Mouse (Mus musculus) layer of hippocampus, postnatal 25 days (tissue): ENCODE data around the gene Calcoco2. TPM values are rescaled to one million over a fixed set of nuclear protein-coding genes. Genes with fewer than 3 reads are reported as not detected.
"Not testable (repeated sequence)": the region's sequence is repeated elsewhere in the genome, so short reads cannot be mapped to it uniquely, and the experiment has no call there.

Experiments
- DNase-seq, 2 experiments: peaks; one replicate each; pipeline ENCODE4 v3.0.0; 2022; ENCODE audit warnings: mixed read lengths in 2 of 2, low spot score in 1 of 2; ENCODE audit errors: extremely low spot score in 1 of 2
- total RNA-seq, 2 experiments: library from RNA; stranded (reverse); gene quantifications; 2 replicates each; pipeline ENCODE4 v1.2.3; 2021

The Calcoco2 gene
- not detected for total RNA-seq

DNA sequence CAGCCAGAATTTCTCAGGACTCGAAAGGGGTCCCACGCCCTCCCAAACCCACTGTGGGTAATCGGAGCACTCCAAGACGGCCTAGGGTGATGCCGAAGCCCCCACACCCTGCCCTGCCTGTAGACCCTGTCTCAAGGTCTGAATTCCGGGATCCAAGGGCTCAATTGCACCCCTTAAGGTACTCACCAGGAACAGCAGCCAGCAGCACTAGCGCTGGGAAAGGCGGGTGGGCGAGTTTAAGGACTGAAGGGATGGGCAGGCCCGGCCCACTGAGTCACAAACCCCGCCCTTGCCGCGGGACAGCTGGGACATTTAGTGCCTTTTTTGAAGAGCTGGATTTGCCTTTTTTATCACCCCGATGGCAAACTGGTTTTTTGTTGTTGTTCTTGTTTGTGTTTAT lies at the start of gene Calcoco2:
TSS of gene Calcoco2 (minus strand) at position 214 of the 400 bp plus-strand sequence.
- no peak for DNase-seq

DNA sequence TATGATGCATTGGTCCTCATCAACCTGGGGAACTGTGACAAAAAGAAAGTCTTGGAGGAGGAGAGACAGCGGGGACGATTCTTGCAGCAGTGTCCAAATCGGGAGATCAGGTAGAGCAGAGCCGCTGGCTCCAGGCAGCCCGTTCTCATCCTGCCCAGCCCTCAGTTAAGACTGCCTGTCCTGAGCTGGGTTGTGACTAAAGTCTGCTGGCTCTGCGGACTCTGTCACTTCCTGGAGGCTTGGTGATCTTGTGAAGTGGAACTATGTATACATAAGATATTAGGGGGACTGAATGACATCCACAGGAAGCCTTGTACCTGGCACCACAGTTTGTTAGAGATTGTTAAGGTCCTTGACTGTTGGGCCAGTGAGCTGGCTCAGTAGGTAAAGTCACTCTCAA lies 35.7 kb upstream of the Calcoco2 start:
- DNase-seq: no peak

DNA sequence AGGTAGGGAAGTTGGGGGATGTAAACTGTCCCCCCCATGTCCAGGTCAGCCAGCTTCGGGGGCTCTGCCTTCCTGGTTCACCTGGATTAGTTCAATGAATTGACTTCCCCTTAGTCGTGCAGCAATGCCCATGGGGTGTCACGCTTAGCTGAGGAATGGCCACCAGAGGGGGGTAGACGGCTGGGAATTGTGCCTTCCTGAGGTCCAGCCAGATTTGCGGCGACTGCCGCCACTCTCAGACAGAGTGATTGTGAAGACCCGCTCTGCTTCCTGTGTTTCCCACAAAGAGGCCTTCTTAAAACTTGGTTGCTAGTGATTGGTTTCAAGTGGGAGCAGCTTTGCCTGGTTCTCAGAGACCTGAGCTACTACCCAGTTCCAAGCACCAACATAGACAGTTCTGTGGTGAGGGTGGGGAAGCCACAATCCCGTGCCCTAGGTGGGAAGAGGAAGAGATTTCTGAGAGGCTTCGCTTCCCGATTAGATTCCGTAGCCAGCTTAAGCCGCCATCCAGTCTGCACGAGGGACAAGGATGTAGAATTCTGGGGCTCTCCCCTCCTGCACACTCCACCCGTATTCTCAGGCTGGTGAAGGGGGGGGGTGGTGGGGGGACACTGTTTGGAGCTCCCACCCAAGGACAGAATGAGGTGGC lies 34.0 kb upstream of the Calcoco2 start:
- DNase-seq: peak; percentile 43 to 76

DNA sequence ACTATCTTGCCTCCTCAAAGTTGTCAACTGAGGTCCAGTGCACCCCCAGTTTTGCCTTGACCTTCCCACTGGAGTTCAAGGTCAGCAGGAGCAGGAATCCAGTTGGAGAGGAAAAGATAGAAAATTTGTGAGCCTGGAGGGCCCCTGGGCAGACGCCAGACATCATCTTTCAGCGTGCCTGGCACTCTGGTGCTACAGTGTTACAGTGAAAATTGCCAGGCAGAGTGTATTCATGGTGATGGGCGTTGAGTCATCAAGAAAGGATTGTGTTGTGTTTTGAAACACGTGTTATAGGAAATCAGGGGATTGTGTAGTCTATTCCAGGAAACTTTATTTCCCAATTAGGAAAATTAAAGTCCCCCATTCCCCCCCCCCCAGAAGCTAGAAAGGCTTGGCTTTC lies 32.0 kb upstream of the Calcoco2 start:
- DNase-seq: no peak

DNA sequence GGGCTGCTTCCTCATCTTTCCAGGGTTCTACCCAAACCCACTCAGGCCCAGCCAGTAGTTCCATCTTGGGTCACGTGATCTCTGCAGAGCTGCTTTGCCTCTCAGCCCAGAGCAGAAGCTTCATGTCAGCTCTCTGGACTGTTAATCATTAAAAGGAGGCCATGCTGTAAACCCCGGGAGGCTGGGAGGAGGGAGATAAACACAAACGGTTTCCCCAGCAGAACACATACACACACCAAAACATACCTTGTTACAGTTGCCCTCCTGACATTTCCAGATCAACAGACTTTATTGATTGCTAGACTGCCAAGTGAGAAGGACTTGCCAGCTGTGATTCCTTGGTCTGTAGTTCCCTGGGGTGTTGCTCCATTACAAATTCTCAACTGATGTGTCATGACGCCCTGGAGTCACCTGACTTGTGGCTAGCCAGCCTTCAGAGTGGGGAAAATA lies 29.0 kb upstream of the Calcoco2 start:
- DNase-seq: no peak

DNA sequence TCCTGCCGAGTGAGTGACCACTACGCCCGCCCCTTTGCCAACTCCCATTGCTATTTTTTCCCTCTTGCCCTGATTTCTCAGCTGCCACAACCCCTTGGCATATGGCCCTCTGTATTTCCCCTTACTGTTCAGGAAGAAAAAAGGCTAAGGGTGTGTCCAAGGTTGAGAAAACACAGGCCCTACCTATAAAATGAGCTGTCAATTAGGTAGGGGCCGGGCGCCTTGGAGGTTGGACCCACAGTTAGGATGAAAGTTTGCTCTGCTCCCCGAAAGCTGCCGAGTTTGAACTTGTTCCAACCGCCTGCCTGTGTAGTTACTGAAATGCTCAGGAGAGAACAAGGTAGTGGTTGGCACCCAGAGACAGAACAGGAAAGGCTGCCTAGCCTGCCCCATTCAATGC lies 24.1 kb upstream of the Calcoco2 start:
- DNase-seq: no peak

DNA sequence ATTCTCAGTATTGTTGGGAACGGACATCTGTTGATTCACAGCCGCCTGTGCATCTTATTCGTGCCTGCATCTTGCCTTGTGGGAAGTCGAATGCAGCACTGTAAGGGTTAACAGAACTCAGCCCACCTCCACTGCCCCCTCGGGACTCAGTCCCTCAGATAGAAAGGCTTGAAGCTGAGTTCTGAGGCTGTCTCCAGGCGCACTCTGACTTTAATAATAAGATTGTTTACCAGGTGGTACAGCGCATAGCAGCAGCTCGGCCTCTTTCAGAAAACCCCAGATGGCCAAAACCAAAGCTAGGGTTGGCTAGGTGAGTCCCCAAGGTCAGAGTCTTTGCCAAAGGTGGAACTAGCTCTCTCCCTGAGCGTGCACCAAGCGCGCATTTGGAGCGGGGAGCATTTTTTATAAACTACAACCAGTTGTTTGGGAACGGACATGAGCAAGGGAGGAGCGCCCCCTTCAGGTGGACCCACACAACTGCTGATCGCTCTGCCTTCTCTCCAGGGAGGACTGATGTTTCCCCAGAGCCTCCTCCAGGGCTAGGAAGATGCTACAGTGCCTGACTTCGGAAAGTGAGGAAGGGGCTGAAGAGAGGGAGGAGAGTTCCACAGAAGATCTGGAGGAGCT lies 21.6 kb upstream of the Calcoco2 start, which contains the start of gene Ttll6:
TSS of gene Ttll6 (plus strand) at position 548 of the 627 bp plus-strand sequence.
- peak; percentile 27 to 75 for DNase-seq

DNA sequence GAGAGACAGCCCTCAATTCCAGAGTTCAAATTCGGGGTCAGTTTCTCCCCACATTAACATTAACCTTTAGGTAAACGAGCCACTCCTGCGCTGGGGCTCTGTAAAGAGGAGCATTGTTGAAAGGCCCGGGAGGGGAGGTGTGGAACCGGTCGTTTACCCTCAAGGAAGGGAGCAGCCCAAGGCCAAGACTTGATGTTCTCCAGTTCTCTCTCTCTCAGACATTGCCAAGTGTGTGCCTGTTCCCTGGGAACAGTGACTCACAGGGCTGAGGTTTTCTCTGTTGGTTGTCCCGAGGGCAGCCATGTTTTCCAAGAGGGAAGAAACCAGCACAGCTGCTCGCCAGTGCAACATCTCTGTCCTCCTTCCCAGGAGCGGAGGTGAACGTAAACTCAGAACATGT lies 18.8 kb upstream of the Calcoco2 start:
- no peak for DNase-seq

DNA sequence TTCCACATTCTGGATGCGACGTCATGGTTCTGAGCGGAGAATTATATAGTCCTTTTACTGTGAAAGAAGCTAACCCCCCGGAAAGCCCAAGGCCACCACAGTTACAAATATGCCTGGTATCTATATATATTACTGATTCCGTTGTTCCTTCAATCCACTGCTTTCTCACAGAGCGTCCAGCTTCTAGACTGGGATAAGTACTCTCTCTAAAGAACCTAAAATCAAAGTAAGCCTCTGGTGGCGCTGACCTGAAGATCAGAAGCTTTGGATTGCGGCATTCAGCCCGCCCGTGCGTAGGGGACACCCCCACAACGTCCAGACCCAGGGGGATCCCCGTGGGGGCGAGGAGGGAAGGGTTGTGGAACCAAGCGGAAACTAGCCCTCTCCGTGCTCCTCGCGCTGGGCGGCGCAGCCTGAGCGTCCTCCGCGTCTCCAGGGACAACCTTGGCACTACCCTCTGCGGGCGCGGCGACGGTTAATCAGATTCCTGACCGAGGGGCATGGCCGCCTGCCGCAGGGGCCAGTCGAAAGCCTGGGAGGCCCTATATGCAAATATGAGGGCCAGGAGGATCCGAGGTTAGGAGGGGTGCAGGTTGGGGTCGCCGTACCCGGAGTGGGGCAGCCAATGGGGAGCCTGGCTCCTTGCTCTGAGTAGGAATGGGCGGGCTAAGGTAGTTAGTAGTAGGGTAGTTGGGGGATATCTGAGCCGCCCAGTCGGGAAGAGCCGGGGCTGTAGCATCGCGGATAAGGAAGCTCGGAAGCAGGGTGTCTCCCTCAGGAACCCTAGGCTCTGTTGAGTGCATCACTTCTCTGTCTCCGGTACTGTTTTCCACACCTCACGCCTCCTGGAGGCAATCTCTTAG lies 12.5 kb upstream of the Calcoco2 start:
- peak; percentile 6 to 8 for DNase-seq

DNA sequence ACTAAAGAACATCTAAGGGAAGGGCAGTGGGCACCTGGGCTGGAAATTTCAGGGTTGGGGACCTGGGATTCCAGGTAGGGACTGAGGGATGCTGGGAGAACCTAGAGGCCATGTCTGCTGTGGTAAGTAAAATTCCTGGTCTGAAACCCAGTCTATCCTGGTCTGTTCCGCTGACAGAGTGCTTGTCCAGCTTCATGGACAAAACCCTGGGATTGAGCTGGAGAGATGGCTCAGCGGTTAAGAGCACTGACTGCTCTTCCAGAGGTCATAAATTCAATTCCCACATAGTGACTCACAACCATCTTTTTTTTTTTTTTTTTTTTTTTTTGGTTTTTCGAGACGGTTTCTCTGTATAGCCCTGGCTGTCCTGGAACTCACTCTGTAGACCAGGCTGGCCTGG lies 11.0 kb upstream of the Calcoco2 start:
- DNase-seq: not testable (repeated sequence)

DNA sequence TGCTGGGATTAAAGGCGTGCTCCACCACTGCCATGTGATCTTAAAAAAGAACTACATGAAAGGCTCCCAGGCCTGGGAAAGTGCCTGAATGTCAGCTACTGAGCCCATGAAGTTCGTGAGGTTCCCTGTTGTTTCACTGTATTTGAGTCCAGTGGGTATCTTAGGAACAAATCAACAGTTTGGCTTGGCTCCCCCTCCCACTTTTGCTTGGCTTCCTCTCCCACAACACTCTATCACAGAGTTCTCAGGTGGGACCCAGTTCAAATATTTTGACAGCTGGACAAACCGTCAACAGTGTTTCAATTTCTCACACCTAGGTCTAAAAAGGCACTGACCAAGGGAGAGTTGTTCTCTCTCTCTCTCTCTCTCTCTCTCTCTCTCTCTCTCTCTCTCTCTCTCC lies 7.6 kb upstream of the Calcoco2 start:
- no peak for DNase-seq

DNA sequence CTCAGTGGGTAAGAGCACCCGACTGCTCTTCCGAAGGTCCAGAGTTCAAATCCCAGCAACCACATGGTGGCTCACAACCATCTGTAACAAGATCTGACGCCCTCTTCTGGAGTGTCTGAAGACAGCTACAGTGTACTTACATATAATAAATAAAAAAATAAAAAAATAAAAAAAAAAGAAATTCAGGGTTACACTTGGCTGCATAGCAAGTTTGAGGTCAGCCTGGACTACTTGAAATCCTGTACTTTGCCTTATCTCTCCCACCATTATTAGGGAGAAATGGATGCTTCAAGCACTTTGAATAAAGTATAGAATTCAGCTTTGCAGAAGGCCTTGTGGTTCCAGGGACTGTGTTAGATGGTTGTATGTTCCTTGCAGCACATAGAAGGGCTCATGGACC lies 5.2 kb upstream of the Calcoco2 start:
- not testable (repeated sequence) for DNase-seq

DNA sequence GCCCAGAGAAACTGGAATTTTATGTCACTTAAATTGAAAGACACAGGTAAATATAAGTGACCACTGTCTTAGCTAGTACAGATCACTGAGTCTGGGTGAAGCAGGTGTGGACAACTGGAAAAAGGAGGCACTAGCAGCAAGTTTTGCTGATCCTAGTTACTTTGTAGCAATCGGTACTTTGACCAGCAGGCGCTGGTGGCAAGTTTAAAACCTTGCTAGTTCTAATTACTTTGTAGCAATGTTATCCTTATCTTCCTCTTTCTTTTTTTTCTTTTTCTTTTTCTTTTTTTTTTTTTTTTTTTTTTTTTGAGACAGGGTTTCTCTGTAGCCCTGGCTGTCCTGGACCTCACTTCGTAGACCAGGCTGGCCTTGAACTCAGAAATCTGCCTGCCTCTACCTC lies 4.4 kb upstream of the Calcoco2 start:
- no peak for DNase-seq

DNA sequence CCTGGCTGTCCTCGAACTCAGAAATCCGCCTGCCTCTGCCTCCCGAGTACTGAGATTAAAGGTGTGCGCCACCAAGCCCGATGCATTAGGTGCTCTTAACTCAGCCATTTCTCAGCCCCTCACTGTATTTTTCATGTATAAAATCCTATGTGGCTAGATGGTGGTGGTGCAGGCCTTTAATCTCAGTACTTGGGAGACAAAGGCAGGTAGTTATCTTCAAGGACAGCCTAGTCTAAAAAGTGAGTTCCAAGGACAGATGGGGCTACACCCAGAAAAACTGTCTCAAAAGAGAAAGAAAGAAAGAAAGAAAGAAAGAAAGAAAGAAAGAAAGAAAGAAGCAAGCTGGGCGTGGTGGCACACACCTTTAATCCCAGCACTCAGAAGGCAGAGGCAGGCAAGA lies 3.7 kb upstream of the Calcoco2 start:
- no peak for DNase-seq

DNA sequence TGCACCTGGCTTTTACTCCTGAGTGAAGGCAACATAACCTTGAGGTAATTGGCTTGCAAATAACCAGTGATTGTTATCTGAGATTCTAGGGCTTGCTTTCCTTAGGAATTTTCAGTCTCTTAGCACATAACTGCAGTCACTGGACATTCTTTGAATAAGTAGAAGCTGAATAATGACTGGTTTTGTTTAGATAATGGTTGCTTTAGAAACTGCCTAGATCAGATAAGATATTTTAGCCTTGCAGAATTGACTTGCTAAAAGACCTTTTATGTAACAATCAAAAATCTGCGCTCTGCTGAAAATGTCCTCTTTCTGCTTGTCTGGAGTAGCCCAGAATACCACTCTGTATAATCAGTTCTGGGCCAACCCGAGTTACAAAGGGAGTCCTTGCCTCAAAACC lies 2.3 kb upstream of the Calcoco2 start:
- no peak for DNase-seq

DNA sequence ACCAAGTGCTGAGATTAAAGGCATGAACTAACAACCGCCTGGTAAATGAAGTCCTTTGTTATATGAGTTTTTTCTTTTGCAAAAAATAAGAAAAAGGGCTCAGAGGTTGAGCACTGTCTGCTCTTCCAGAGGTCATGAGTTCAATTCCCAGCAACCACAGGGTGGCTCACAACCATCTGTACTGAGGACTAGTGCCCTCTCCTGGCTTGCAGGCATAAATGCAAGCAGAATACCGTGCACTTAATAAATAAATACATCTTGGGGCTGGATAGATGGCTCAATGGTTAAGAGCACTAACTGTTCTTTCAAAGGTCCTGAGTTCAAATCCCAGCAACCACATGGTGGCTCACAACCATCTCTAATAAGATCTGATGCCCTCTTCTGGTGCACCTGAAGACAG lies 814 bp downstream of the Calcoco2 start:
- not testable (repeated sequence) for DNase-seq

DNA sequence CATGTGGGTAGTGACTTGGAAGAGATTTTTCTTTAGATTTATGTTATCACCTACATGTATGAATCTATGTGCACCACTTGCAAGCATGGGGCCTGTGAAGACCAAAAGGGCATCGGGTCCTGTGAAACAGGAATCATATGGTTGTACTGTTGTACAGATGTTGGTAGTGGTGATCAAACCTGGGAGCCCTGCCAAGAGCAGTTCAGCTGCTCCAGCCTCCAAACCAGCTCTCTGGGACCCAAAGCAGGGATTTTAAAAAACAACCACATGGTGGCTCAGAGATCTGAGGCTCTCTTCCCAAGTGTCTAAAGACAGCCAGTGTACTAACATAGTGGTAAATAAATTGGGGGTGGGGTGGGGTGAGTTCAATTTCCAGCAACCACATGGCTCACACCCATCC lies 3.4 kb downstream of the Calcoco2 start:
- DNase-seq: no peak

DNA sequence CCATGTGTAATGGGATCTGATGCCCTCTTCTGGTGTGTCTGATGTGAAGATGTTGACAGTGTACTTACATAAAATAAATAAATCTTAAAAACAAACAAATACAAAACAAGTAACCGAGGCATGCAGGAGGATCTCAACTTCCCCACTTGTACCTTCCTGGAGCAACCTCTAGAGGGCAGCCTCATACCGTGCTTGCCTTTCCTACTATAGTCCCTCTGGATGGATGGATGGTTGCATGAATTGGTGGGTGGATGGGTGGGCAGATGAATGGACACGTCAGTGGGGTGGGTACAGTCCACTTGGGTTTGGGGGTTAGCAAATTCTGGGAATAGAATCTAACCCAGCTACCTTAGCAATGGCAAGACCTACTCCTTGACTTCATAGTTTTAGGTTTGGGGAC lies 18.4 kb downstream of the Calcoco2 start:
- peak; percentile 21 to 53 for DNase-seq

DNA sequence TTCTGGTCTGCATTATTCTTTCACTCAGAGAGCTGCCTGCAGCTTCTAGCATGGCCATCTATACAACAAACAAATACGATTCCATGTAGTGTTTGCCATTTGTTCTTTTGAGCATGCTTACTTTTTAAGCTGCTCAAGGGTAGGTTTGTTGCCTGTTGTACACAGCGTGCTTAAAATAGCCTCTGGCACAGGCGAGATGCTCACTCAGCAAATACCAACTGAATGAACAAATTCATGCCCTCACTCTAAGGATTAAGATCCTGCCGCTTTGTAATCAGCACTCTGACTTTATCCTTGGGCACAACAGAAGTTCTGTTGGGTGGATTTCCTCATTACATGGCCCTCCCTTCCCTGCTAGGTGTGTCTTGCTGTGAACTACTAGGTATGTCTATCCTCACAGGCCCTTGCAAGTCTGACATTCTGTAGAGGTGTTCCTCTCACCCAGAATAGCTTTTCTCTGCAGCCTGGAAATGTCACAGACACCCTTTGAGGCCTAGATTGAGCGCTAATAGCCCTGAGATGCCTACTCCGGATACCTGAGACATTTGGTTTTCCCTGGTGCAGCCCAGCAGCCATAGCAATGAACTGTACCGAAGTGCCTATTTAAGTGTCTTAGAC lies 19.0 kb downstream of the Calcoco2 start:
- DNase-seq: no peak

DNA sequence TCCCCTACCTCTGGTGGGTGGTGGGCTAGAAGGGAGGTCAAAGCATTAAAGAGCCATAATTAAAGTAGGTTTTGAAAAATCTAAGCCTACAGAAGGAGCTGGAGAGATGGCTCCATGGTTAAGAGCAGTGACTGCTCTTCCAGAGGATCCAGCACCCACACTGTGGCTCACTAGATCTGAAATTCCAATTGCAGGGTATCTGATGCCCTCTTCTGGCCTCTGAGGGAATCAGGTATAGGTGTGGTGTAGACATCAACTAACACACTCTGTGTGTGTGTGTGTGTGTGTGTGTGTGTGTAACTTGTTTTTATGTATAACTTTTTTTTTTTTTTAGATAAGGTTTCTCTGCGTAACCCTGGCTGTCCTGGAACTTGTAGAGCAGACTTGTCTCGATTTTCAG lies 20.7 kb downstream of the Calcoco2 start:
- no peak for DNase-seq

DNA sequence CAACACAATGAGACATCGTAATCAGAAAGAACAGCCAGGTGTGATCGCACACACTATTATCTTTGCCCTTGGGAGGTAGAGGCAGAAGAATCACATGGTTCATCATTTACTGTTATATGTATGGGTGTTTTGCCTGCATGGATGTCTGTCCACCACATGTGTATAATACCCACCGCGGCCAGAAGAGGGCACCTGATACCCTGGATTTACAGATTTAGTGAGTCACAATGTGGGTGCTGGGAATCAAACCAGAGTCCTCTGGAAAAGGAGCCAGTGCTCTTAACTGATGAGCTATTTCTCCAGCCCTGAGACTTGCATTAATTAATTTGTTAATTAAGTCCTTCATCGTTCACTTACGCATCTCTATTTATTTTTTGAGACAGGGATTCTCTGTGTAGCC lies 23.8 kb downstream of the Calcoco2 start:
- no peak for DNase-seq
